Mouse (Mus musculus): ENCODE results near the gene Uqcr10.

Gene Uqcr10

DNA sequence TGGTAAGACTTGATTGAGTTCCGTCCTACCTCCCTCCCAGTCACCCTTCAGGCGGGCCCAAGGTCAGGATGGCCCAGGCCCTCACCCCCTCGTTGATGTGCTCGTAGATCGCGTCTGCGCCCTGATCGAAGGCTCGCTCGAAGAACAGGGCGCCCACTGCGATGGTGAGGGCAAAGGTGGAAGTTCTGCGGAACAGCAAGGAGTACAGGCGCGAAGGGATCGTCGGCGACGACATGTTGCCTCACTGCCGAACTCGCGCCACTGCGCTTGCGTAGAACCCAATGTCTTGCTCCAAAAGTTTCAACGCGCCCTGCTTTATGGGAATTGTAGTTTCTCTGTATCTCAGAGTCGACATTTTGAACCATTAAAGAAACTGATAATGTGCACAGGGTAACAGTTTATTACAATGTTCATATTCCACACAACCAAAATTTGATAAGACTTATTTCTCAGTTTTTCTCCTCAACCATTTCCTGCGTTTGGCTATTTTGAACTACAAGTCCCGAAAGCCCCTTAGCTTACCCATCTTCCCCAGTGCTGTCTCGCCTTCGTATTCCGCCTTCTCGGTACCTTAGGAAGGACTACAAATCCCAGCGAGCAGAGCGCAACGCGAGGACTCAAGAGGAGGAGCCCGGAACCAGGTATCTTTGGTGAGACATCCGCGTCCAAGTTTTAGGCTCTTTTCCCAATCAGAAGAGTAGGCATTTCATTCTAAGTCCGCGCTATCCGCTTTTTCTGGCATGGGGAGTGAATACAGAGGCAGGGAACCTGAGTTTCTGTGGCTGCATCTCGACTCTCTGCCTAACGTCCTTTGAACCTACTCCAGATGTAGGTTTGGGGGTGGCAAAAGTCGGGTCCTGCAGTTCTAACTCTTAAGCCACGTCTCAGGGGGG, at the start of gene Uqcr10, which contains the start of gene Zmat5:
Gene Uqcr10, minus strand, starts transcription at position 271 of the 893 bp plus-strand sequence.
Gene Zmat5, plus strand, starts transcription at position 607 of the 893 bp plus-strand sequence.
- DNase-seq (ENCODE audit: low read depth, low spot score) = peak; percentile 98

DNA sequence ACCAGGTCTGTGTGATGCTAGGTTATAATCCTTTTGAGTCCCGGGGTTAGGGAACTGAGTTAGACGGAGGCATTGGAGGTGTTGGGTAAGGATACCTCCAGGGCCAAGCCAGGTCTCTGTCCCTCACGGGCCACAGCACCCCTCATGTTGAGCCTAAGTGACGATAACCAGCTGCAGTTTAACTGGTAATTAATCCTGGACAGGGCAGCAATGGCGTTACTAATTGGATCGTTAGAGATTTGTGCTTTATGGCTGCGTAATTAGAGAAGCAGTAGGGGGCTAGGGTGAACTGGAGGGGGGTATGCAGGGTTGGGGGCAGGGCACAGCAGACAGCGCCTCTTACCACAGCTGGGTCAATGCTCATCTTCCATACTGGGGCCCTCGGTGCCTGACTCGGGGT, 48.7 kb upstream of the Uqcr10 start:
- DNase-seq (ENCODE audit: low read depth, low spot score) = no peak

DNA sequence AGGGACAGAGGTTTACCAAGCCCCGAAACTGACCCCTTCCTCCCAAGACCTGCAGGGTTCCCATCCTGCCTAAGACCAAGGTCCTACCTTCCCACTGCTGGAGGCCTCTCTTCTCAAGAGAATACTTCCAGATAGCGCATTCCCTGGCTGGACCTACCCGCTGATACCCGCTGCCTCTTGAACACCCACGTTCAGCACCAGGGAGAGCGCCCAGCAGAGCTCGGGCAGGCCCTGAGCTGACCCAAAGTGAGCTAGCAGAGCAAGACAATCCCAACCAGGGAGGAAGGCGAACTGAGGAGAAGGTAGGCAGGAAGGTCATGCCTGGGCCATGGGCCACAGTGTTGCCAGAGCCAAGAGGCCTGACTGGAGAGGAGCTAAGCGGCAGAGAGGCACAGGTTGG, 46.1 kb upstream of the Uqcr10 start:
- DNase-seq (ENCODE audit: low read depth, low spot score) = no peak

DNA sequence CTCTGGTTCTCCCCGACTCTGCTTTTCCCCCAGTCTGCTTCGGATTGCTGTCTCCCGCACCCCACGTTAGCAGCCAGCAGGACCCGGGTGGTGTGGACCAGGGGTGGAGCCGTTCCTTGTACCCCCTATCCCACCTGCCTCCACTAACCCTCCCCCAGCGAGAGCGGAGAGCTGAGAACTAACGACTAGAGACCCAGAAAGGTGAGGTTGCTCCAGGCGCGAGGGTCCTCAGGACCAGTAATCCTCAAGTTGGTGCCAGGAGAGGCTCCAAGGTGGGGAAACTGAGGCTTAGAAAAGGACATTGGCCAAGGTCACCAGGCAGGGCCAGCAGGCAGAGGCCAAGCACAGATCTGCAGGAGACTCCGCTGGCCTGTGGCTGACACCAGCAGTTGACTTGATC, 43.1 kb upstream of the Uqcr10 start:
- no peak for DNase-seq (ENCODE audit: low read depth, low spot score)

DNA sequence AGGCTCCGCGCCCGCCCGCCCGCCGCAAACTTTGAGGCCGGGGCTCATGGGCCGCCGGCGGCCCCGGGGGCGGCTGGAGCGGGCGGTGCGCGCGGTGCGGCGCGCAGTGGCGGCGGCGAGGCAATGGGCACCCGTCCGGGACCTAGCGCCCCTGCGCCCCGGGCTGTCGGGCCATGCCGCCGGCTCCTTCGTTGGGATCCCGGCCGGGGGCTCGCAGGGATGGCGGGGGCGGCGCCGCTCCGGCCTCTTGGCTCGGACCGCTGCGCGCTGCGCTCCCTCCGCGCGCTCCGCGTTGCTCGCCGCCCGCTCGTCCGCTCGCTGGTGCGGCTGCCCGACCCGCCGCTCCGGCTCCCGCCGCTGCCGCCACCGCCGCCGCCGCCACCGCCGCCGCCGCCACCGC, 42.6 kb upstream of the Uqcr10 start, which contains the start of gene Cabp7:
Gene Cabp7, minus strand, starts transcription at position 46 of the 400 bp plus-strand sequence.
- no peak for DNase-seq (ENCODE audit: low read depth, low spot score)

DNA sequence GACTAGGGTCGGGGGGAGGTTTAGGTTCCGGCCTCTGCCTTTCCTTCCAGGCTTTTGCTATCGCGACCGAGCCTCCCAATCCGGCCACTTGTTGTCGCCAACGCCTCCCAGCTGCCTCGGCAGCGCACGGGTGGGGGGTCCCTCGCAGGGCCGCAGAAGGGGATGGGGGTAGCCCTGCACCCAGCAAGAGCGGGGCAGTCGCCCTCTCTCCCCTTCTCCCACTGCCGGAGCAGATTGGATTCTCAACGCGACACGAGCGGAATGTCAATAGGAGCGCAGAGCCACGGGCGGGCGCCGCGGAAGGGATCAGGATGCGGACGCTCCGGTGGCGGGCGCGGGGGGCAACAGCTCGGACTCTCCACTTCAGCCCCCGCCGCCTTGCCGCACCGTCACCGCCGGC, 41.8 kb upstream of the Uqcr10 start:
- no peak for DNase-seq (ENCODE audit: low read depth, low spot score)

DNA sequence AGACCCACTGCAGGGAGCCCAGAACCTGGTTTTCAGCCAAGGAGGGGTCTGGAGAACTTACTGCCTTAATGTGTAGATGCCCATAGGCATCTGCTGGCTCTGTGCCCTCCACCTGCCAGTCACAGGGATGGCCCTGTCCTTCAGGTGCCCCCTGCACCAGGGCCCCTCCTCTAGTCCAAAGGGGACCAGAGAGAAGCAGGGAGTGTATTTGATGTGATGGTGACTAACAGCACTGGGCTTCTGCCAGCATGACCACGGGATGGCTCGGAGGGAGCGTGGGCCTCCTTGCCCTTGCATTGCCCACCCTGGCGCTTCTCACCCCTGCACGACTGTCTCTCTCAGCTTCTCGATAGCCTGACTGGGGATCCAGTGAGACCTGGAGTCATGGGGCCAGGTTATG, 40.5 kb upstream of the Uqcr10 start:
- no peak for DNase-seq (ENCODE audit: low read depth, low spot score)

DNA sequence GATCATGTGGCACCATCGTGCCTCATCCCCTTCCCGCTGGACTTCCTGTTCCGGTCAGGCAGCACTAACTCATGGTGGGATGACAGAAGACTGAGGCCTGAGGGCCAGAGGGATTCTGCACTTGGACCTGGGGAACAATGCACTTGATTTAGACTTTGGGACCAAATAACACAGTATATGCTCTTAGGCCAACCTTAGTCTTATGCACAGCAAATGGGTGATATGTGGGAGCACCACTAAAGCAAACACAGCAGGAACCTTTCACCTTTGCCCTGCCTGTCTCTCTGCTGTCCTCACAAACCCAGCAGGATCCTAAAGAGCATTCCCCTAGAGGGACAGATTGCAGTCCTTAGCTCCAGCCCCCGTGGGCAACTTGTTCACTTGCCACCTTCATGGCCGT, 36.6 kb upstream of the Uqcr10 start:
- DNase-seq (ENCODE audit: low read depth, low spot score) = no peak

DNA sequence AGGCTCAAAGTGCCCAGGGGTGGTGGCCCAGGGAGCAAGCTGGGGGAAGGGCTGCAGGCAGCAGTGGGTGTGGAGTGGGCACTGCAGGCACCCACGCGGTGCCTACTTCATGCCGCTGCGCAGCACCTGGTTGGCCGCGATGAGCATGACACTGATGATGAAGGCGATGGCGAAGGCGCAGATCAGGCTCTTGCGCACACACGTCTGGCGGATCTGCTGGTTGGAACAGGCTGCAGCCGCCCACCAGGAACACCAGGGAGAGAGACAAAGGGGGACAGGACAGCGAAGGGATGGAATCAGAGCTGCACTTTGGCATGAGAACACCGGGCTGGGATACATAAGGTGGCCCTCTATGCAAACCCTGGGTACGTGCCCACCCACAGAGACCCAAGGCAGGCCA, 34.6 kb upstream of the Uqcr10 start:
- DNase-seq (ENCODE audit: low read depth, low spot score) = no peak

DNA sequence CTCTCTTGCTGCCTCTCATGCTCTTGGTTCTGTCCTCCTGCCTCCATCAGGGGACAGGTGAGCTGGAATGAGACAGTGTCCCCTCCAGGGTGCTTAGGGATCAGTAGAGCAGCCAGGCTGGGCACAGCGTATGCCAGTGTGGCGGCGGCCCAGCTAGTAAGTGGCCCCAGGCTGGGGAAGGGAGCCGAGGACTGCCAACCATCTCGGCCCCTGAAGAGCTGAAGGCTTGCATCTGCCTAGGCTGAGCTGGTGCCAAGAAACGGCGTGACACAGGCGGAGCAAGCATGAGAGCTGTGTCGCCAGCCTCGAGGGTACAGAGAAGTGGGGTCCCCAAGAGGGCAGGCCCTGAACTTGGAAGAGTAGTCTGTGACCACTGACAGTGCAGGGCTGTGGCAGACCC, 33.5 kb upstream of the Uqcr10 start:
- DNase-seq (ENCODE audit: low read depth, low spot score) = no peak

DNA sequence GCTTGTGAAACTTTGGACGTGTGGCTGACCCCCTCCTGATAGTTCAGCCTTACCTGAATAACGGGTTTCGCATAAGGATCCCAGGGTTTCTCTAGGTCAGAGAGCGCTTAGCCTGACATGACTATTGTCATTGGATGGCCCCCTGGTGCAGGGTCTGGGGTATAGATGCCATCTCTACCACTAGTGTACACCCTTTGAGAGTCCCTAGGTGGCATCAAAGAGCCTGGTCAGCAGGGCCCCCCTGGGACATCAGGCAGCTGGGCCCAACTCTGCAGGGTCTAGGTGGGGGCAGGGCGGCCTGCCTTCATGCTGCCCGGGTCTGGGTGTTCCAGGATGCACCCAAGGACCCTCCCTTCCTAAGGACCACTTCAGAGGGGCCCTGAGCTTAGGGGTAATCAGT, 32.2 kb upstream of the Uqcr10 start:
- no peak for DNase-seq (ENCODE audit: low read depth, low spot score)

DNA sequence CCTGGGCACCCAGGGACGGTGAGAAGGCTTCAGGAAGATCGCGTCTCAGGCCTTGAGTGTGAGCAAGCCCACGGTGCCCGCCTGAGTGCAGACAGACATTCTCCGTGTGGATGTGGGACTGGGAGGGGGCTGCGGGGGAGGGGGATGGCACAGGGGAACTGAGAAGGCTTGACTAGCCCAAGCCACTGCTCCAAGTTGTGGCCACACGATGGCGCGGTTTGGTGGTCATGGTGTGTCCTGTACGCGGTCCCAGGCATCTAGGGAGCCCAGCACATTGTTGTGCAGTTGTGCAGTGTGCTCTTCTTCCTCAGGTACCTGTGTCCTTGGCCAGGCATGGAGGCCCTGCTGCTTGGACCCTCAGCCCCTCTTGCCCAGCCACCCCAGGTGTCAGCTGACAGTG, 30.0 kb upstream of the Uqcr10 start:
- DNase-seq (ENCODE audit: low read depth, low spot score) = no peak

DNA sequence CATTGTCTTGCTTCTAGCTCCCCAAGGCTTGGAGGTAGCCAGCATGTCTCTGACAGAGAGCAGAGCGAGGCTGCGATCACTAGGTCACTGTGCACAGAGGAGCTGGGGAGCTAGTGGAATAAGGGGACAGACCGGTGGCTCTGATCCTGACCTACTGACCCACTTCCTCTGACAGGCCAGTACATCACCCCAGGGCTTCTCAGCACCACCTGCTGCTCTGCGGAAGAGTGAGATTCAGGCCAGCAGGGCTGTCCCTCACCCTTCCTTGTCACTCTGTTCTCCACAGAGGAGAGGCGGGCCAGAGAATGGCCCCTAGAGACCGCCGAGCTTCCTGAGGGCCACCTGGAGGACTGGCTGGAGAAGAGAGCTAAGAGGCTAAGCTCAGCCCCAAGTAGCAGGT, 27.6 kb upstream of the Uqcr10 start:
- no peak for DNase-seq (ENCODE audit: low read depth, low spot score)

DNA sequence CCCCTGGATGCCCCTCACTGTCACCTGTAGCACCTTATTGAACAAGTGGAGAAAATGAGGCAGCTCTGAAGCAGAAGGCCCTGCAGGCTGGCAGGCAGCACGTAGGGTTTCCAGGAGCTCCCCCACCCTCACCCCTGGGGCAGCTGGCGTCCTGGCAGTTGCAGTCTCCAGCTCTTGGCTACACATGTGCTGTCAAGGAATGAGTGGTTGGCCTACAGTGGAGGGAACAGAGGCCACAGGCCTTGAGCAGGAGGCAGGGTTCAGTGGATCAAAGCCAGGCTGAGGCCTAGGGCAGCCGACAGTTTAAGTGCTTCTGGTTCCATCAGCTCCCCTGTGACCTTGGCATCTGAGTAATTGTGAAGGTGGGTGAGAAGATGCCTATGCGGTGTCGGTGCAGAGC, 26.8 kb upstream of the Uqcr10 start:
- DNase-seq (ENCODE audit: low read depth, low spot score) = no peak

DNA sequence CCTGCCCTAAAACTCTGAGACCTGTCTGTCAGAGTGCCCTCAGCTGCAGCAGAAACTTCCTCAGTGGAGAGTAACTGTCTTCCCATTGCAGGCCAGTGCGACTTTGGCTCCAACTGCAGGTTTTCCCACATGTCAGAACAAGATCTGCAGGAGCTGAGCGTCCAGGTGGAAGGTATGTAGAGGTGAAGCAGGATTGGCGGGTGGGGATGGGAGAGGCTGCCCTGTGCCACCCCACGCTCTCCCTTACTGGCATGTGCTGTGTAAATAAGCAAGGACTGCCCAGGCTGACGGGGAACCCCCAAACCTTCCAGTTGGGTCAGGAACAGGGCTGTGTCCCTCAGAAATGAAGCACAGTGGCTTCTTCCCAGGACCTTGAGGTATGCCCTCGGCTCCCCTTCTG, 26.0 kb upstream of the Uqcr10 start:
- DNase-seq (ENCODE audit: low read depth, low spot score) = no peak

DNA sequence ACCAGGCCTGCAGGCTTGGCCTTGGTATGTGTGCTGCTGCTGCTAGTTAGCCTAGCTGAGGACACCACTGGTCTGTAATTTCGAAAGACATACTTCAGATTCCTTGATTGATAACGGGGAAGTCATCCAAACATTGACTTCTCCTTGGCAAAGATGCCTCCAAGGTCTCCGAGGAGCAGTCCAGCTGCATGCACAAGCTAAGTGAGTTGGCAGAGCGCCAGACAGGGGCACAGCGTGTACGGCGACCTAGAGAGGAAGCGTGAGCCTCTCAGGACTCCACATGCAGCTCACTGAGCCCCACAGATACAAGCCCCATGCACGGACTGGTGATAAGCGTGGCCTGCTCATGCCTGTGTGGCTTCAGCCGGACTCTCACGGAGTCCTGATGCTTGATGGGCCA, 25.5 kb upstream of the Uqcr10 start:
- no peak for DNase-seq (ENCODE audit: low read depth, low spot score)

DNA sequence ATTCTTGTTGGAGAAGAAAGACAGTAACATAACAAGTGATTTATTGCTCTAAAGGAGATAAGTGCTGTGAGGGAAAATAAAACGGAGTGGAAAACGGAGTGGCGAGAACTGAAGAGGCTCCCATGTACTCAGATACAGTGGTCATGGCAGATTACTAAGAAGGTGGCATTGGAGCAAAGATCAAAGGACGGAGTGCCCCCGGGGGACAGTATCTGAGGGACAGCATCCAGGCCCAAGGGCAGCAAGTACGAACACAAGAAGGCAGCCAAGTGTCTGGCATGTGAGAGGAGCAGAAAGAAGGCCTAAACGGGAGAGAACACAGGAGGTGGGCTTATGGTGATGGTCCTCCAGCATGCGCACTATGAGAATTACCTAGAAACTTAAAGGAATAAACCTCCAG, 17.6 kb upstream of the Uqcr10 start:
- no peak for DNase-seq (ENCODE audit: low read depth, low spot score)

DNA sequence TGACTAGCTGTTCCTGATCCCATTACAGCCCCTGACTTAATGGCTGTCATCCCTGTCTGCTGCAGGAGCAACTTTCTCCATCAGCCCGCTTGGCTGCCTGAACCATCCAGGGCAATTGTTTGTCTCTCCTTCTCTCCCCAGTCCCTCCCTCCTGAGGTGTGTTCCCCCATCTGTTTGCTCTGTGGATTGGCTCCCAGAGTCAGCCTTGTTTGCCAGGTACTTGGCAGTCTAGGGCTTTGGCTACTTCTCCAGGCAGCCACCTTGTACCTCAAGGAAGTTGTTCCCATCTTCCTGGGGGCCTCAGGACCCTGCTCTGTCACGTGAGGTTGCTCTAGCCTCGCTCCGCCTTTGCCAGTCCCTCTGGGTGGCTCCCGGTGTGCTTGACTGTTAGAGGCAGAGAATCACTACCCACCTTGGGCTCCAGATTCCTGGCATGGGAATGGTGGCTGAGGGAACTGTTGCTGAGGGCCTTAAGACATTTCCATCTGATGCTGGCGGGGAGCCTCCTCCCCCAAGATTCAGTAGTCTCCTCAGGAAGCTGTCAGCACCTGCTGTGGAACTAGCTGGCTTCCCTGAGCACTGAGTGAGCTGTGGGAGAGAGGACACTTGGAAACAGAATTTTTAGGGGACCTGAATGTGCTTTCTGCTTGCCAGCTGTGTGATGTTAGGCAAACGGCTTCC, 16.9 kb upstream of the Uqcr10 start:
- no peak for DNase-seq (ENCODE audit: low read depth, low spot score)

DNA sequence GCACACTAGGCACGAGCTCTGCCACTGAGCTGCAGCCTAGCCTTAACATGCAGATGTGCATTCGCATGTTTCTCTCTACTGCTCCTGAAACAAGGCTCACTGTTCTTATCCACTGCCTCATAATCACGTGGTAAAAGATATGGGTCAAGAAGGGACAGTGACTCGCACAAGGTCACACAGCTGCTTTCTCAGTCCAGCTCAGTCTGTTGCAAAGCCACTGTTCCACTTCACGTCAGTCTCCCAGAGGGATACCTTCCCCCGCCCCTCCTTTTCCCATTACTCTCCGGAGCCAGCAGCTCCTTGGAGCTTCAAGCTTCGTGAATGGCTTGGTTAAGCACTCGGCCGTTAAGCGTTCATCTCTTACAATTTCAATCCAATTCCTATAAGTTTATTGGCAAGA, 16.3 kb upstream of the Uqcr10 start:
- DNase-seq (ENCODE audit: low read depth, low spot score) = no peak

DNA sequence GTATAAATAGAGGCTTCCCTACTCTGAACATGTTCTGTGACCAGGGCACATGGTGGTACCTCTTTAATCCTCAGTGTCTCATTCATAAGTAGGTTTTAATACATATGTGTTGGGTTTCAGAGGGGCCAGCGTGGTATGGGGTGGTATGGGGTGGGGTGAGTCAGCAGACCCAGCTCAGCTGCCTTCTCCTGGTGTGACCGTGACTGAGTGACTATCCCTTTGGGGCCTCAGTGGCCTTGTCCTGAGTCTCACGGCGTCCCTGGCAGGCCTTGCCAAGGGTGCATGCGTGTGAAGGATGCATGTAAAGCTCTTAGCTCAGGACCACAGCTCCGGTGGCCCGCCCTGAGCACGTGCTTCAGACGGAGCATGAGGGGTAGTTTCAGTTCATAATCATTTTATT, 15.8 kb upstream of the Uqcr10 start:
- DNase-seq (ENCODE audit: low read depth, low spot score) = no peak

DNA sequence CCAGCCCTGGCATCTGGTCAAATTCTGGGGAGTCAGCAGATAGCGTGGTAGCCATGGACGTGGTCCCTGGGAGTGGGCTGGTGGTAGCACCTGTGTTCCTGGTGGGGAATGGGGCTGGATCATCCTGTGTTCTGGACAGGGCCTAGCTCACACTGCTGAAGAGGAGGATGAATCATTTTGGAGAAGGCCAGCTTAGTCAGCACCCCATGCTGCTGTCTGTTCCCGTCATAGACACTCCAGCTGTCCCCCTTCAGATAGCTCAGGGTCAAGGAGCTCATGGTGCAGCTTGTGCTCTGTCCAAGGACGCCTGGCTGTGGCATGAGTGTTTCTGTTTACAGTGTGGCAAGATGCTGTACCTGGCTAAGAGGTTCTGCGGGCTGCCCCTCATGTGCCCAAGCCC, 14.4 kb upstream of the Uqcr10 start:
- DNase-seq (ENCODE audit: low read depth, low spot score) = no peak

DNA sequence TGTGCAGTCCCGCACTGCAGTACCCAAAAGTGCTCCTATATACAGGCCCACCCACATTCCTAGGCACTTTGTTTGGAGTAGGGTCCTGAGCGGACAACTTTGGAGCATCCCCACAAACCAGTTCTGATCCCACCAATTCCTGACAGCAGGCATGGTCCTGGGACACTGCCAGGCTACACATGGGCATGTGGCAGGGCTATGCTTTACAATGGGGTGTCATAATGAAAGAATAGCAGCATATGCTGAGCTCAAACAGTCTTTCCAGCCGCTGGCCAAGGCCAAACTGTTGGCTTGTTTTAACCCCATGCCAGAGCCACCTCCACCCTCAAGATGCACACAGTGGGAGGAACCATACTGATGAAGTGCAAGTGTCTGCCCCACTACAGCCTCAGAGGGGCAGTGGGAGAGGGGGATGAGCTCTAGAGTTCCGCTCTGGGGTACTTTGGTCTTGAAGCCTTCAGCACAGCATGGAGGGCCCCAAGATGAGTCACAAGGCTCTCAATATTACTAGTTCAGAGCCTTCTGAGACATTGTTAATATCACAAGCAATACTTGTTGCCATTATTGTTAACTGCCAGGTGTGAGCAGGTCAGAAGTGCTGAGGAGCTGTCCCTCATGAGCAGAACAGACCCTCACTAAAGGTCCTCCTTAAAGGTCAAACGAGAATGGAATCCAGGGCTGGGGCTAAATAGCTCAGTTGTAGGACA, 12.5 kb upstream of the Uqcr10 start:
- no peak for DNase-seq (ENCODE audit: low read depth, low spot score)
